Comparison of ENCODE assay signal across 16 mouse cellular contexts in genomic region chr2:69049179-69049578, GRCm38 (mm10).
"Had no signal": no experiment of that assay in that cellular context is flagged by ENCODE, and none has a peak within 500 bp of the region (broad histone marks: within the 10 kb centered on the region; RNA-seq: fewer than 3 reads in every experiment).

No protein-coding gene starts in this region.

- H3K36me3 ChIP-seq: kidney, embryonic 15.5 days; limb, embryonic 10.5 days; liver, embryonic 13.5 days; midbrain, embryonic 10.5 days had no signal

- DNase-seq: kidney, adult 2 months; kidney, postnatal 14 days; liver, embryonic 13.5 days; liver, postnatal 0 days; lung, postnatal 36 days; right cerebral cortex, adult 18-20 months; right cerebral cortex, postnatal 4 days; spleen, adult 18-20 months; thymus, adult 18-20 months; thymus, postnatal 14 days had no signal

- H3K4me1 ChIP-seq: liver, embryonic 13.5 days had no signal

- H3K27me3 ChIP-seq: kidney, embryonic 15.5 days; liver, embryonic 13.5 days; neural tube, embryonic 13.5 days had no signal

- H3K27ac ChIP-seq: kidney, embryonic 15.5 days; left cerebral cortex, adult 2 months; limb, embryonic 10.5 days; liver, embryonic 13.5 days; midbrain, embryonic 10.5 days; neural tube, embryonic 13.5 days had no signal

- H3K4me3 ChIP-seq: kidney, embryonic 15.5 days; left cerebral cortex, adult 2 months; limb, embryonic 10.5 days; liver, embryonic 13.5 days; midbrain, embryonic 10.5 days; neural tube, embryonic 13.5 days had no signal

- ATAC-seq: liver, postnatal 0 days; midbrain, embryonic 16.5 days had no signal

- H3K9ac ChIP-seq: kidney, embryonic 15.5 days; liver, embryonic 13.5 days; liver, postnatal 0 days; neural tube, embryonic 13.5 days had no signal

- H3K4me2 ChIP-seq: kidney, embryonic 15.5 days; liver, embryonic 13.5 days; neural tube, embryonic 13.5 days had no signal

- H3K9me3 ChIP-seq: kidney, embryonic 15.5 days; limb, embryonic 10.5 days; liver, embryonic 13.5 days; midbrain, embryonic 10.5 days; neural tube, embryonic 13.5 days had no signal
